Mouse (Mus musculus) left cerebral cortex, adult 2 months (tissue): ENCODE measurements around the gene Pnpla2. TPM values are rescaled to one million over a fixed set of nuclear protein-coding genes. Genes with fewer than 3 reads are reported as not detected.
"Not testable (repeated sequence)": the region's sequence is repeated elsewhere in the genome, so short reads cannot be mapped to it uniquely, and the experiment has no call there.

ENCODE experiments used
- DNase-seq, 2 experiments: peaks; one replicate each; pipeline ENCODE4 v3.0.0; 2021 to 2022; ENCODE audit warnings: low spot score in 2 of 2, mixed read lengths in 1 of 2; ENCODE audit errors: extremely low spot score in 1 of 2
- H3K27ac ChIP-seq: fragments of 200-600 bp; 2 replicates; pipeline ENCODE4 v1.8.1; 2022
- H3K4me3 ChIP-seq: fragments of 200-600 bp; 2 replicates; pipeline ENCODE4 v1.8.1; 2022
- CTCF ChIP-seq: fragments of 200-600 bp; IDR thresholded peaks from 2 replicates; pipeline ENCODE4 v1.8.1; 2022; ENCODE audit warnings: antibody characterized with exemption, mild to moderate bottlenecking, moderate library complexity
- intact Hi-C: fragments of 180-260 bp; cut with DNase I; formaldehyde crosslinking; loops from one replicate; pipeline ENCODE4 v1.15.1; 2025
- long read RNA-seq, 2 experiments: library from polyadenylated mRNA; stranded (forward); transcript quantifications; one replicate each; pipeline ENCODE4 v2.0.0; 2021; ENCODE audit warnings: borderline mapping rate in 2 of 2
- total RNA-seq, 2 experiments: library from RNA; stranded (reverse); gene quantifications; 2 replicates each; pipeline ENCODE4 v1.2.3; 2021

The Pnpla2 gene
- 10 to 100 TPM; 26.0 to 31.7 TPM for total RNA-seq
- long read RNA-seq, experiment 1, transcript Pnpla2-203 (9 exons, 2,625 nt): major isoform, 15 of 19 reads
- long read RNA-seq, experiment 1, partial matches to known transcripts: 0 of 19 reads
- long read RNA-seq, experiment 1, other reads (novel, unspliced or antisense): 4 of 19 reads
- long read RNA-seq, experiment 2, transcript Pnpla2-203 (9 exons, 2,625 nt): major isoform, 13 of 16 reads
- long read RNA-seq, experiment 2, partial matches to known transcripts: 2 of 16 reads
- long read RNA-seq, experiment 2, other reads (novel, unspliced or antisense): 1 of 16 reads

DNA sequence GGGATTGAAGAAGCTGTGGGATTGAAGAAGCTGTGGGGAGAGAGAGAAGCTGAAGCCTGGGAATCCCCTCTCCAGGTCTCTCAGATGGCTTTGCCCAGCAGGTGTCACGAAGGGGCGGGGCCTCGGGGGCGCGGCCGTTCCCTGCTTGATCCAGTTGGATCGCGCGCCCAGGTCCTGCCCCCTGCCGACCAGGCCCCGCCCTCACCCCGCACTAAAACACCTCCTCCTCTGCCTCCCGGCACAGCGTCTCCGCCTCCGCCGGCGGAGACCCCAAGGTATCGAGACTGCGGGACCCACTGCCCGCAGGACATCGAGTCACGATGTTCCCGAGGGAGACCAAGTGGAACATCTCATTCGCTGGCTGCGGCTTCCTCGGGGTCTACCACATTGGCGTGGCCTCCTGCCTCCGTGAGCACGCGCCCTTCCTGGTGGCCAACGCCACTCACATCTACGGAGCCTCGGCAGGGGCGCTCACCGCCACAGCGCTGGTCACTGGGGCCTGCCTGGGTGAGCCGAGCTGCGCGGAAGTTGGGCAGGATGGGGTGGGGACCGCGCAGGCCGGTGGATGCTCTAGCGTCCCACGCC lies at the start of gene Pnpla2:
Gene Pnpla2 (plus strand): TSS at position 232 of the 585 bp plus-strand sequence.
- peak within 1 kb of the TSS; percentile 76 for H3K27ac ChIP-seq
- intact Hi-C loops: no loop called here
- peak within 1 kb of the TSS; percentile 88 for H3K4me3 ChIP-seq
- peak; percentile 88 to 91 for DNase-seq
- TF ChIP-seq CTCF: peak; percentile 13

DNA sequence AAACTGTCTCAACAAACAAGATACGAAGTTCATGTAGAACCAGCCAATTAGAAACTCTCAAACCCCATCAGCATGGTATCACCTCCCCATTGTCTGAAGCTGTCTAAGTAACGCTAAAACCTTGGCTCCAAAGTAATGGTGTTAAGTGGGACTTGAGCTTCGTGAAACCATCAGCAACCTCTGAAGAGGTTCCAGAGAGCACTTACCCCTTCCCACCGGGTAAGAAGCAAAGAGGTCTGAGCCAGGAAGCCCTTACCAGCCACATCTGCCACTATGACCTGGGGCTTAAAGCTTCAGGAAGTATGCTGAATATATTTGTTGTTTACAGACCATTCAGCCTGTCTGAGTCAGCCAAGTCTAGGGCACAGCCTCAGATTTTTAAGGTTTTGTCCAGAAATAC lies 49.5 kb upstream of the Pnpla2 start:
- TF ChIP-seq CTCF: no peak
- H3K4me3 ChIP-seq: no peak overlapping the region
- H3K27ac ChIP-seq: no peak overlapping the region
- intact Hi-C loops: no loop called here
- DNase-seq: no peak

DNA sequence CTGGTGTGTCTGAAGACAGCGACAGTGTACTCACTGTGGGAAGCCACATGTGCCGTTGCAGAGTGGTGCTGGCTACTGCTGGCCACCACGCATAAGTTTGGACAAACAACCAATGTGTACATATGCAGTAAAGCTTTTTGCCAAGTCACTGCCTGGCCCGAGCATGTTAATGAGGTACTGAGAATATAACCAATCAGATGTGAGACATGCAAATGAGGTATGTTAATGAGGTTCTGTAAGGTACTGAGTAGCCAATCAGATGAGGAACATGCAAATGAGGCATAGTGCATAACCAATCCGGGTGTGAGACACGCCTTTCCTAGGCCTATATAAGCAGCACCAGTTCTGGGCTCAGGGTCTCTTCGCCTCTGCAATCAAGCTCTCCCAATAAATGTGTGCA lies 47.3 kb upstream of the Pnpla2 start:
- H3K27ac ChIP-seq, intact Hi-C loops, DNase-seq, H3K4me3 ChIP-seq: not testable (repeated sequence)

DNA sequence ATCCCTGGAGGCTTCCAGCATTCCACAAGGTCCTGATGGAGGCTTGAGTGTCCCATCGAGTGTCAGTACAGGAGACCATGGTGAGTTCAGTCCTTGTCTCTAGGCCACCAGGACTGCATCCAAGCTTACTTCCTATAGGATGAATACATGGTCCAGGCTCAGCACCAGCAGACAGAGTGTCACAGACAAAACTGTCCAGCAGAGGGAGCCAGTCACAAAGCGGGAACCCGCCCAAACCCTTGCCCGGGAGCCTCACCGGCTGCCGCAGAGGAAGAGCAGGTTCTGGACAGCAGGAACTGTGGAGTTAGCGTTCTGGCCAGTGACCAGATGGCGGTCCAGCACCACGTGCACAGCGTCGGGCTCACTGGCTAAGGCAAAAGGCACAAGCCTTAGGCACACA lies 46.2 kb upstream of the Pnpla2 start:
- H3K4me3 ChIP-seq: no peak overlapping the region
- intact Hi-C loops: loop anchor here (1.0 kb wide), 3 partner anchors 28 to 116 kb away; partner anchors contain the start of gene Slc25a22
- peak; percentile 82 to 89 for DNase-seq
- peak; percentile 95 for TF ChIP-seq CTCF
- H3K27ac ChIP-seq: no peak overlapping the region

DNA sequence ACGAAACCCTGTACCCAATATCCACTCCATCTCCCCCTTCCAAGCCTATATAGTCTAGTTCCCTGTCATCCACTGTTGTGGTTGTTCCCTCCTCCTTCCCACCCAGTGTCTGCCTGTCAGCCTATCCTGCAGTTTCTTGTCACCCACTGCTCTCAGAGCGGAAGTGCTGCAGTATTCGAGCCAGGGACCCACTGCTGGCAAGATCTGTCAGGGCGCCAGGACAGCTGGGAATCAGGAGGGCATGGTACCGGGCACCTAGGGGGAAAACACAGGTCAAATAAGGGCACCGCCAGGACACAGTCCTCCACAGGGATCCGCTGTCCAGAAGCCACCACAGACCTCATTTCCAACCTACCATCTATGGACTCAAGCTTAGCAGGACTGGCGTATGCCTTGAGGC lies 44.4 kb upstream of the Pnpla2 start:
- no peak for DNase-seq
- TF ChIP-seq CTCF: no peak
- no peak overlapping the region for H3K27ac ChIP-seq
- no peak overlapping the region for H3K4me3 ChIP-seq
- intact Hi-C loops: no loop called here

GRCm38 (mm10) chr7:141411667-141412066 lies 43.3 kb upstream of the Pnpla2 start:
- Histone ChIP-seq H3K4me3 (no peak overlapping the region), H3K27ac (no peak overlapping the region)
- intact Hi-C loops: no loop called here
- DNase-seq: no peak
- no peak for TF ChIP-seq CTCF

DNA sequence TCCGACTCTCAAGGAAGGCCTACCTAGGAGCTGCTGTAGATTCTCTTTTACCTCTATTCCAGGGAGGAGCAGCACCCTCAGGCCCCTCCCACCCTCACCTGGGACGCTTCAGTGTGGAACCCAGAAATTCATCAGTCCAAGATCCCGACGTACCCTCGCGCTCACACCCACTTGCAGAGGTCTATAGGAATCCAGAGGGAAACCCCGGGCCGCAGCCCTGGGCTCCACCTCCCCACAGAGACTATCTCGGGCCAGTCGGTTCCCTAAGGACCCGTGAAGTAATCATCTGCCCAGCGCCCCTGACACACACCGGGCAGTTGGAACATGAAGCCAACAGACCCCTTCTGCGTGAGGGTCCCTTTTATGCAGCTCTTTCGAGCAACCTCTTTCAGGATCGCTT lies 41.7 kb upstream of the Pnpla2 start:
- no peak for DNase-seq
- peak overlapping the region; percentile 89 for H3K4me3 ChIP-seq
- H3K27ac ChIP-seq: peak overlapping the region; percentile 98
- TF ChIP-seq CTCF: no peak
- intact Hi-C loops: no loop called here

- intact Hi-C loops: loop anchor here (2.0 kb wide), 1 partner anchor 15 kb away; the partner anchor contains the start of gene Cend1
- DNase-seq: peak; percentile 99
- peak within 1 kb of the TSS; percentile 98 for H3K27ac ChIP-seq
- peak within 1 kb of the TSS; percentile 89 for H3K4me3 ChIP-seq
- TF ChIP-seq CTCF: no peak; the same call in 1 of the 2 replicates
These were observed 41.0 kb upstream of the Pnpla2 start, which contains the start of gene Gatd1 for GRCm38 (mm10) chr7:141413809-141414584. Gene Gatd1, minus strand, starts transcription at chr7:141414136.

DNA sequence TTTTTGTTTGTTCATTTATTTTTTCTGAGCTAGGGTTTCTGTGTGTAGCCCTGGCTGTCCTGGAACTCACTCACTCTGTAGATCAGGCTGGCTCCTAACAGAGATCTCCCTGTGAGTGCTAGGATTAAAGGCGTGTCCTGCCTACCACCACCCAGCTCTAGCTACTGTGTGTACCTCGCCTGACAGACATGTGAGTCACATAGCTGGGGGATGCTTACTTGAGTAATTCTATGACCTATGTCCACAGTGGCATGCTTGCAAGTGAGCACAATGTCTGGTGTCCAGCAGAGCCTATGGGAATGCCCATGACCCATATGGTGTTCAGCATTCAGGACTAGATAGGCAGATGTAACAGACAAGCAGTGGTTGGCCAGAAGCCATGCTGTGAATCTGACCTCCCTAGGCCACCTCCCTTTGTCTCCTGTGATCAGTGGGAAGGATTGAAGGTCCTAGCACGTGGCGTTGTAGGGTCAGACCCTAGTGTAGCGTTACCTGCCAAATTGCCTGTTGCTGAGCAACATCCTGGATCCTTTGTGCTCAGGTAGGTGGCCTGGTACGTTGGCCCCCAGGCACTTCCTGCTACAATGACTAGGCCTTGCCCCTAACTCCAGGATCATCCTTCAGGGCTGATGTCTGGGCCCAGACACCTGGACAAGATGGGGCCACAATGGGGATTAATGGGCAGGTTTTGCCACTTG lies 38.7 kb upstream of the Pnpla2 start:
- DNase-seq: no peak
- no peak overlapping the region for H3K27ac ChIP-seq
- no peak for TF ChIP-seq CTCF
- H3K4me3 ChIP-seq: no peak overlapping the region
- intact Hi-C loops: no loop called here

- DNase-seq: no peak
- intact Hi-C loops: no loop called here
- no peak overlapping the region for H3K27ac ChIP-seq
- H3K4me3 ChIP-seq: no peak overlapping the region
- no peak for TF ChIP-seq CTCF
These were observed 37.0 kb upstream of the Pnpla2 start for GRCm38 (mm10) chr7:141417731-141418681.
